Mouse (Mus musculus) 3134 (cell line): Measurements from ENCODE around the gene Decr2.
A peak's percentile ranks its signal among the peaks of the same experiment; 100 is the strongest.
"Not testable (repeated sequence)": the region's sequence is repeated elsewhere in the genome, so short reads cannot be mapped to it uniquely, and the experiment has no call there.

Experiments used
- DNase-seq: peaks from one replicate; pipeline ENCODE4 v3.0.0-alpha.2; 2011; ENCODE audit warnings: low spot score; ENCODE audit not compliant: insufficient read length; ENCODE audit errors: extremely low read depth

Decr2 gene

GRCm38 (mm10) chr17:26066488-26067020 lies 23.6 kb downstream of the Decr2 start:
- no peak for DNase-seq

GRCm38 (mm10) chr17:26064916-26065315 lies 25.2 kb downstream of the Decr2 start:
- no peak for DNase-seq

DNA sequence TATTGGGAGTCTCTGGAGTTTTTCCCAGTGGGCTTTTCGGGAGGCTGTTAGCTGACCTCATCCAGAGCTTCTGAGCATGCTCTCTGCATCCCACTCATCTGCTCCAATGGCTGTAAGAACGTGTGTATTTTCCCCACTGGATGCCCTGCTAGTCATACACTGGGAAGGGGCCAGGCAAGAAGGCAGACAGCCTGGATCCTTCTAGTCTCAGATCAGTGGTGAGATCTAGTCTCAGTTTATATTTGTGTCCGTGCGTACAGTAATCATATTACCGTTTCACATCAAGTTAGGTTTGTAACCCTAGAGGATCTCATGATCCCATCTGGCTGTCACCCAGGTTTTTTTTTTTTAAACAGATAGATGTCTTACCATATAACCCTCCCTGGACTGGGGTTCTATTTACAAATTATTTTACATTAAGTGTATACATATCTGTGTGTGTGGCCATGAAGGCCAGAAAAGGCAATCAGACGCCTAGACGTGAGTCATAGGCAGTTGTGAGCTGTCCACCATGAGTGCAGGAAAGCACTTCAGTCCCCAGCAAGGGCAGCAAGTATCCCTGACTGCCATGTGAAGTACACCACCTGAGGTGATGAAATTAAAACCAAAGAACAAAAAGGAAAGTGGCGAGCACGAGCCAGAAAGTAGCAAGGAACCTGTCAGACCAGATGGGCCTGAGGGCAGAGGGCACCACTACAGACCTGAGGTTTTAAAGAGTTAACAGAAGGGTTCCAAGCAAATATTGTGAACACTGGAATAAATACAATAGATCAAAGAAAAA lies 32.2 kb downstream of the Decr2 start:
- DNase-seq = no peak

- DNase-seq = no peak
Measured at GRCm38 (mm10) chr17:26057278-26057677, 32.9 kb downstream of the Decr2 start.

DNA sequence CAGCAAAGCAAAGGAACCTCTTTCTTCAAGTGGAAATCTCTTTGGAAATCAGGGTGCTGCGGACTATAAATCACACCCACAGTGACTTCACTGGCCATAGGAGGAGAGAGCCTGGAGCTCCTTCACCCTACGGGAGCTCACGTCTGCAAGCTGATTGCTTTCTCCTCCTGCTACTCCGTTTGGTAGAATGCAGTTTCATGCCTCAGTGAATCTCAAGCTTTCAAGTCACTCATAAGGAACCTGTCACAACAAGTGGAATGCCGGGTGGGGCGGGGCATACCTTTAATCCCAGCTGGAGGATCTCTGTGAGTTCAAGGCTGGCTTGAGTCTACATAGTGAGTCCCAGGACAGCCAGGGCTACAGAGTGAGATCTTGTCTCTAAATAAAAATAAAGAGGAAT lies 35.0 kb downstream of the Decr2 start:
- no peak for DNase-seq

DNA sequence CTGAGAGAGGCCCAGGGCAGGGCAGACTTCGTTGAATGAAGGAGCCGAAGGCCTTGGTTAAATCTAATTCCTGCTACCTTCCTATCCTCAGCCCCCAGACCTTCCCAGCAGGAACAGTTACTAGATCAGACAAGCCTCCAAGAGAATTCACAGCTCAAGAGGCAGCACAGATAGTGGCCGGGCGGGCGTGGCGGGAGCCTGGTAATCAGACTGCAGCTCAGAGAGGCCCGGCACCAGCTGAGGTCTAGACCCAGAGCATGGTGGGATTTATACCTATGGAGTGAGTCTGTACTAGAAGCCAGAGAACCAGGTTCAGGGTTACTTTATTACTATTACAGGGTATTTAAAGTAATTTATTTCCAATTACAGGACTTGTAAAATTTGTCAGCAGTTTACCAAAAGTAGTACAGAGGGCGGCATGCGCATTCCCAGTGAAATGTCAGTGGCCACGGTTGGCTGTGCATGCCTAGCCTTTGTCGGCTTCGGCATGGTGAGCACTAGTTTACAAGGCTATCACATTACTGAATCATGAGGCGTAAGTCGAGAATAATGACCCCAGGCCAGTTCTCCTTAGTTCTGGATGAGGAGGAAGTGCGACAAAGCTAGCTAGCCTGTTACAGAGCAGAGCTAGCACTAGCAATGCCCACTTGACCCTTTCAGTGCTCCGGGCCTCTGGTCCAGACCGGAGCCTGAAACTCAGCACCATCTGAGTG lies 35.8 kb downstream of the Decr2 start:
- no peak for DNase-seq

DNA sequence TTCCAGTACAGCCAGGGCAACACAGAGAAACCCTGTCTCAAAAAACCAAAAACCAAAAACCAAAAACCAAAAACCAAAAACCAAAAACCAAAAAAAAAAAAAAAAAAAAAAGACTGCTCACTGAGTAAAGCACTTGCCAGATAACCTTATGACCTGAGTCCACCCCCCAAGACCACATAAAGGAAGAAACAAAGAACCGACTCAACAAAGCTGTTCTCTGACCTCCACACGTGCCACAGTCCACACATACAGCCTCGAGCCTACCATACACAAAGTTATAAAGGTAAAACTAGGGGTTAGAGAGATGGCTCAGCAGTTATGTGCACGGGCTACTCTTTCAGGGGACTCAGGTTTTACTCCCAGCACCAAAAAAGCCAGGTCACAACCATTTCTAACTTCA lies 37.4 kb downstream of the Decr2 start:
- no peak for DNase-seq

- no peak for DNase-seq
Measured at GRCm38 (mm10) chr17:26052074-26052473, 38.1 kb downstream of the Decr2 start.

- DNase-seq = no peak
Measured at GRCm38 (mm10) chr17:26048118-26048517, 42.0 kb downstream of the Decr2 start.

- no peak for DNase-seq
Measured at GRCm38 (mm10) chr17:26046253-26046997, 43.7 kb downstream of the Decr2 start.

DNA sequence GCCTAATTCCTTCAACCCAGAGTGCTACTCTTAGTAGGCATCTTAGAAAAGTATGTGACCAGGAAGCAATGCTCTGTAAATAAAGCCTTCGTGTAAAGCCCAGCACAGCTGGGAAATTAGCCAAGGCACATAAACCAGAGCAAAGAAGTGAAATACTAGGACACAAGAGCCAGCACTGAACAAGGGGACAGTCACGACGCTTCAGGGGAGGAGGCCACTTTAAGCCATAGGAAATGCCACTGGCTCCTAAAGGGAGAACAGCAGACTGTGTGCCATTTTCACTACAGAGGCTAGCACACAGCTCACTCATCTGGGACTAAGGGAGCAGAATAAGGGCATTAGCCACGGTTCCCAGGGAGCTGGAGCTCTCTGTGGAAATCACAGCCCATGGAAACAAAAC lies 44.9 kb downstream of the Decr2 start:
- DNase-seq = no peak

DNA sequence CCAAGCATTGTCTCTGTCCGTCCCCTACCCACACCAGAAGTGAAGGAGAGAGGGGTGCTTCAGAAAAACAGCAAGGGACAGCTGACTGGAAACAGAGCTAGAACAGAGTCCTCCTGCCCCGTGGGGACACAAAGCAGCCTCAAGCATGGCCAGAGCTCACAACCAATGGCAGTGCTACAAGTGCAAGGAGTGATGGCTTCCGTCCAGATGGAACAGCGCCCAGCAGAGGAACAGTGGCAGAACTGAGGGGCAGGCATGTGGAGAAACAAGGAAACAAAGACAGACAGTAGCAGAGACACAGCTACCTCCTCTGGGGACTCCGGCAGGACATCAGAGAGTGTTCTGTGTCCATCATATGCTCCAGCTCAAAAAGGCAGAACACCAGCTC lies 46.9 kb downstream of the Decr2 start:
- no peak for DNase-seq

GRCm38 (mm10) chr17:26042599-26043248 lies 47.4 kb downstream of the Decr2 start:
- no peak for DNase-seq

DNA sequence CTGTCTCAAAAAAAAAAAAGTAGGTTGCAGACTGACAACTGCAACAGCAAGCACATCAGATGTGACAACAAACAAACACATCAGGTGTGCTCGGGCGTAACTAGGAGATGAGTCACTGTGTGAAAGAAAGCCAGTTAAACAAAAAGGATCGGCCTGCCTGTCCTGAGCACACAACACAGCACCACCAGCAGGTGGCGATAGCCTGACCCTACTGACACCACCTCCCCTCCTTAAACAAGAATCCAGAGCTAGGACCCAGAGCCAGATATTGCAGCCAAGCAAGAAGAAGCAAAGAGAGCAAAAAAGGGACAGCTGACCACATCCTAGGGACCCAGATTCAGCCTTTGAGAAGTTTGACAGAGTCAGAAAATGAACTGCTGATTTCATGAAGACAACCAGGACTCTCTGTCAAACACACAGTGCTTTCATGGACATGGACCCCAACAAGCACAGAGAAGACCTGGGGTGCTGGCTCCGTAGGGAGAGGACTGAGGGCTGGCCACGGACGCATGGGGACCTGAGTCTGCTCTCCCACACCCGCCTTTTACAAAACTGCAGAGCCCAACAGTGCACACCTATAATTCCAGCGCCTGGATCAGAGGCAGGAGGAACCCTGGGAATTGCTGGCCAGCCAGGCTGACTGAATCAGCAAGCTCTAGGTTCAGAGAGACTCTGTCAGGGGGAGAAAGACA lies 48.9 kb downstream of the Decr2 start:
- peak; percentile 39 for DNase-seq

DNA sequence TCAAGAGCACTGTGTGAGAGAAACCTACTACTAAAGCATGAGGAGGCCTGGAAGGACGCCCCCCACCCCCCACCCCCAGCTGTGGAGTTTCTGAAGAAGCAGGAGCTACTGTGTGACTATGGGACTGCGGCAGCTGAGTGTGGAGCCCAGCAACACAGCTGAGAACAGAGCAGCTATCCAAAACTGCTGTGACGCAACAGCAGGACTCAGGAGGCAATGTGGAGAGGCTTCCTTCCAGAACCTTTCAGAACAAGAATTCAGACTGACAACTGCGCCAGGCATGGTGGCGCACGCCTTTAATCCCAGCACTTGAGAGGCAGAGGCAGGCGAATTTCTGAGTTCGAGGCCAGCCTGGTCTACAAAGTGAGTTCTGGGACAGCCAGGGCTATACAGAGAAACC lies 49.4 kb downstream of the Decr2 start:
- DNase-seq = not testable (repeated sequence)

DNA sequence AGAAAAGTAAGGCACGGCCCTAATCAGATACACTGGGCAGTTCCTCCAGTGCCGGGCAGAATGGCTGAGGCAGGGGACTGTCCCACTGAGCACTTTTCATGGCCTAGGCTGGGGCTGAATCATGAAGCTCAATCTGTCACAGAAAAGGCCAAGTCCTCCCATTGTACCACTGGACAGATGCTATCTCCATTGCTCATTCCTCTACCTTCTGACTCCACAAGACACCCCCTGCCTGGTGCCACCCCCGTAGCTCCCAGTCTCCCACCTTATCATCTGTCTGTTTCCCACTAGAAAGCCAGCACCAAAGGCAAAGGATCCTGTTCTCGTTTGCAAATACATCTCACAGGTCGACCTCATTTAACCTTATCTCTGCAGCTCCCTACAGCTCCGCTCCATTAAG lies 58.1 kb downstream of the Decr2 start:
- DNase-seq = no peak

GRCm38 (mm10) chr17:26031583-26031982 lies 58.6 kb downstream of the Decr2 start:
- no peak for DNase-seq
